28 mouse cellular contexts compared by ENCODE assay signal in the genomic region with DNA sequence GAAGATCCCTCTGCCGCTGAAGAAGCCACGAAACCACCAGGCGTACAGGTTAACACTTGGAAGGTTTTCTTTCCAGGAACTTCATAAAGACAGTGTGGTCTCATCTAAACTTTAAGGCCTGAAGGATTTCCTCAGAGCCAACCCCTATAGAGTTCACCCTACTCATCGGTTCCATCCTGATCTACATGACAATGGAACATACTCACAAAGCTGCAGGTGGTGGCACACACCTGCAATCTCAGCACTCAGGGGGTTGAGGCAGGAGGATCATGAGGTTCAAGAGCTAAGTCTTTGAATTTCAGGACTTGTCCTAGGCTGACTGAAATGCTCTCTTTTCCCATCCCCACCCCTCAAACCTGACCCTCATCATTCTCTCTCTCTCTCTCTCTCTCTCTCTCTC.
"Had no signal": no experiment of that assay in that cellular context is flagged by ENCODE, and none has a peak within 500 bp of the region (broad histone marks: within the 10 kb centered on the region; RNA-seq: fewer than 3 reads in every experiment).

No protein-coding gene starts in this region.

- H3K9me3 ChIP-seq: heart, embryonic 10.5 days; heart, embryonic 12.5 days; hindbrain, embryonic 10.5 days; hindbrain, embryonic 12.5 days; intestine, embryonic 15.5 days; kidney, embryonic 15.5 days; limb, embryonic 13.5 days; limb, embryonic 15.5 days; liver, embryonic 12.5 days had no signal

- H3K27me3 ChIP-seq: heart, embryonic 12.5 days; hindbrain, embryonic 12.5 days; intestine, embryonic 15.5 days; kidney, embryonic 15.5 days; limb, embryonic 13.5 days; limb, embryonic 15.5 days; liver, embryonic 12.5 days had no signal

- H3K4me1 ChIP-seq: hindbrain, embryonic 12.5 days; intestine, embryonic 15.5 days; limb, embryonic 13.5 days; limb, embryonic 15.5 days; liver, embryonic 12.5 days had no signal

- H3K4me3 ChIP-seq: gastrocnemius, adult 2 months; heart, embryonic 10.5 days; heart, embryonic 12.5 days; hindbrain, embryonic 10.5 days; hindbrain, embryonic 12.5 days; intestine, embryonic 15.5 days; kidney, embryonic 15.5 days; limb, embryonic 13.5 days; limb, embryonic 15.5 days; liver, embryonic 12.5 days had no signal

- ATAC-seq: hindbrain, embryonic 16.5 days; inflammation-experienced regulatory T-cells, adult 6 months; intestine, embryonic 15.5 days; intestine, postnatal 0 days; liver, embryonic 12.5 days had no signal

- H3K27ac ChIP-seq: gastrocnemius, adult 2 months; heart, embryonic 10.5 days; hindbrain, embryonic 10.5 days; hindbrain, embryonic 12.5 days; hindbrain, embryonic 14.5 days; intestine, embryonic 15.5 days; kidney, embryonic 15.5 days; kidney, postnatal 0 days; limb, embryonic 13.5 days; limb, embryonic 15.5 days; liver, embryonic 12.5 days; liver, embryonic 14.5 days had no signal

- H3K9ac ChIP-seq: heart, embryonic 12.5 days; hindbrain, embryonic 12.5 days; hindbrain, embryonic 14.5 days; intestine, embryonic 15.5 days; kidney, embryonic 15.5 days; limb, embryonic 13.5 days; limb, embryonic 15.5 days; liver, embryonic 12.5 days; liver, embryonic 14.5 days had no signal

- H3K36me3 ChIP-seq: heart, embryonic 10.5 days; heart, embryonic 12.5 days; hindbrain, embryonic 10.5 days; hindbrain, embryonic 12.5 days; intestine, embryonic 15.5 days; kidney, embryonic 15.5 days; limb, embryonic 13.5 days; limb, embryonic 15.5 days; liver, embryonic 12.5 days had no signal

- H3K4me2 ChIP-seq: heart, embryonic 12.5 days; hindbrain, embryonic 12.5 days; hindbrain, embryonic 14.5 days; intestine, embryonic 15.5 days; kidney, embryonic 15.5 days; limb, embryonic 13.5 days; limb, embryonic 15.5 days; liver, embryonic 12.5 days had no signal

- DNase-seq: gastrocnemius, adult 2 months; gastrocnemius, postnatal 10 days; gastrocnemius, postnatal 25 days; heart, adult 18-20 months; heart, postnatal 10 days; heart, postnatal 4 days; kidney, adult 18-20 months; kidney, adult 9 months; kidney, postnatal 14 days; kidney, postnatal 36 days; layer of hippocampus, adult 9-11 months; layer of hippocampus, postnatal 36 days; left cerebral cortex, postnatal 4 days had no signal
